Mouse (Mus musculus) testis, postnatal 10 days (tissue): ENCODE measurements around the gene Igfbp5.

Source experiments
- DNase-seq: peaks from one replicate; pipeline ENCODE4 v3.0.0; 2021; ENCODE audit warnings: low spot score

The Igfbp5 gene

GRCm38 (mm10) chr1:72839791-72840190, 34.9 kb downstream of the Igfbp5 start:
- DNase-seq: no peak

GRCm38 (mm10) chr1:72839356-72839755, 35.3 kb downstream of the Igfbp5 start:
- no peak for DNase-seq

- no peak for DNase-seq
Measured at GRCm38 (mm10) chr1:72833563-72833962, 41.1 kb downstream of the Igfbp5 start.

- DNase-seq: no peak
Measured at GRCm38 (mm10) chr1:72832715-72833153, 42.0 kb downstream of the Igfbp5 start.

- no peak for DNase-seq
Measured at GRCm38 (mm10) chr1:72830485-72830884, 44.2 kb downstream of the Igfbp5 start.

- no peak for DNase-seq
Measured at GRCm38 (mm10) chr1:72828843-72829242, 45.8 kb downstream of the Igfbp5 start.

GRCm38 (mm10) chr1:72827411-72828315, 47.0 kb downstream of the Igfbp5 start:
- DNase-seq: no peak

- no peak for DNase-seq
Measured at GRCm38 (mm10) chr1:72826931-72827330, 47.8 kb downstream of the Igfbp5 start.

- no peak for DNase-seq
Measured at GRCm38 (mm10) chr1:72826446-72826845, 48.2 kb downstream of the Igfbp5 start.

- DNase-seq: no peak
Measured at GRCm38 (mm10) chr1:72825921-72826320, 48.8 kb downstream of the Igfbp5 start.

GRCm38 (mm10) chr1:72825286-72825685, 49.4 kb downstream of the Igfbp5 start:
- DNase-seq: no peak

- DNase-seq: no peak
Measured at GRCm38 (mm10) chr1:72824707-72825101, 50.0 kb downstream of the Igfbp5 start.

- DNase-seq: peak; percentile 63
Measured at GRCm38 (mm10) chr1:72823751-72824706, 50.7 kb downstream of the Igfbp5 start, which contains the start of gene Igfbp2. TSS of gene Igfbp2 (plus strand) at chr1:72824503.

GRCm38 (mm10) chr1:72822893-72823292, 51.8 kb downstream of the Igfbp5 start:
- no peak for DNase-seq

GRCm38 (mm10) chr1:72819995-72820394, 54.7 kb downstream of the Igfbp5 start:
- DNase-seq: no peak

- DNase-seq: no peak
Measured at GRCm38 (mm10) chr1:72815616-72816015, 59.1 kb downstream of the Igfbp5 start.

GRCm38 (mm10) chr1:72815184-72815583, 59.5 kb downstream of the Igfbp5 start:
- DNase-seq: no peak

- no peak for DNase-seq
Measured at GRCm38 (mm10) chr1:72813639-72814403, 60.9 kb downstream of the Igfbp5 start.

- DNase-seq: no peak
Measured at GRCm38 (mm10) chr1:72813089-72813638, 61.5 kb downstream of the Igfbp5 start.

GRCm38 (mm10) chr1:72811061-72811460, 63.6 kb downstream of the Igfbp5 start:
- no peak for DNase-seq

- DNase-seq: peak; percentile 48
Measured at GRCm38 (mm10) chr1:72809951-72810675, 64.6 kb downstream of the Igfbp5 start.
